Mouse (Mus musculus): ENCODE measurements around the gene Scaf1.

Gene Scaf1

GRCm38 (mm10) chr7:44983944-44984832 is 32.0 kb downstream of the Scaf1 start:
- DNase-seq, result no peak

DNA sequence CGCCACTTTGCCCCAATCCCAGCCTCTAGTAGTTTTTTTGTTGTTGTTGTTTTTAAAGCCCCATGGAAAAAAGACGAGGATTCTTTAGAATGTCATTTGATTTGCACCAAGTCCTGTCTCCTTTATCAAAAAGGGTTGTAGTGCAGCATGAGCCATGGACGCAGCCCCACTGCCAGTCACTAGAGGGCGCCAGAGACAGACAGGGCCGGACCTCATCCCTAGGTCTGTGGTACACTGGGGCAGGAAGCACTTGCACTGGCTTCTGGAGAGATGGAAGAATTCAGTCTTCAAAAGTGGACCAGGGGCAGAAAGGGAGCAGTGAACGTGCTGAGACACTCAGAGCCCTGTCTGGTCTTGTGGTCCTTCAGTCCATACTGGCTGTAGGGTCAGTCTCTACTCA is 33.1 kb downstream of the Scaf1 start:
- DNase-seq, result peak; percentile 64 to 67

GRCm38 (mm10) chr7:44981539-44981938 is 34.6 kb downstream of the Scaf1 start:
- DNase-seq, result no peak

GRCm38 (mm10) chr7:44978300-44978699 is 37.9 kb downstream of the Scaf1 start:
- DNase-seq, result no peak

DNA sequence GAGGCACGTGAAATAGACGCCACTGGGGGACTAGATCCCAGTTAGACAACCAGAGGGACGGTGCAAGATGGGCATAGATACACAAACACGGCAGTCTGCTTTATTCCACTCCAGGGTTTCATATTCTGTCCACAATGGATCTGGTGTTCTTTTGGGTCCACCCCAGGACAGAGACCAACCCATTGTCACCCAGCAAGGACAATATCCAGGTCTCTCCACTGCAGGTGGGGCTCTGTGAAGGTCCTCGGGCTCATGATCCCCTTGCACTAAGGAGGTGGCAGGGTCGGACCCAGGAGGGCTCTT is 41.1 kb downstream of the Scaf1 start:
- DNase-seq, result no peak

DNA sequence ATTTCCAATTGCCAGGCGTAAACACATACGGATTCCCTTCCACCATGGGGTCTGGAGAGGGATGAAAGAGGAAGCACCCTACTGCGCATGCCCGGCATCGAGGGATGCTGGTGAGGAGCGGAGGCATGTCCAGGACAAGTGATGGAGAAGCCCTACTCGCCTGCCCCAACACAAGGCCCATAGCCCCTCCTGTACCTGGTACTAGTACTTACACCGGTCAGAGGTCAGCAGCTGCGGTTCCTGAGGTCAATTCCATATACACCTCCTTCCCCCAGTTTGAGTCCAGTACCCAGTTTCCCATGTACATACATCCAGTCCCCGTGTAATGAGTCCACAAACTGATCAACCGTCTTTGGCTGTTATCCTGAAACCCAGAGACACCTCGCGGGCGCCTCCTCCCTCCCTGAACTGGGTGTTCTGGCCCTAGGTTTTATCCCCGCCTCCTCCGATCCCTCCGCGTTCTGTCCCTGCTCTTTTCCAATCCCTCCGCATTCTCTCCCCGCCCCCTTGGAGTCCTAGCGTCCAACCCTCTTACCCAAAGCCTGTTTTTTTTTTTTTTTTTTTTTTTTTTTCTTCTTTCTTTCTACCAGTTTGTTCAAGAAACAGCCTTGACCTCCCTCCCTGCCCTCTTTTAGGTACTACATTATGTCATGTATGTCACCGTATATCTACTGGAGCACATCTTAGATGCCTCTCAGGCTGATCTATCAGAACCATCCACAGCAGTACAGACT is 41.6 kb downstream of the Scaf1 start, which contains the start of gene Cpt1c:
TSS of gene Cpt1c (minus strand) at position 469 of the 734 bp plus-strand sequence.
- no peak for DNase-seq

GRCm38 (mm10) chr7:44973415-44974130 is 42.6 kb downstream of the Scaf1 start:
- DNase-seq, result no peak

DNA sequence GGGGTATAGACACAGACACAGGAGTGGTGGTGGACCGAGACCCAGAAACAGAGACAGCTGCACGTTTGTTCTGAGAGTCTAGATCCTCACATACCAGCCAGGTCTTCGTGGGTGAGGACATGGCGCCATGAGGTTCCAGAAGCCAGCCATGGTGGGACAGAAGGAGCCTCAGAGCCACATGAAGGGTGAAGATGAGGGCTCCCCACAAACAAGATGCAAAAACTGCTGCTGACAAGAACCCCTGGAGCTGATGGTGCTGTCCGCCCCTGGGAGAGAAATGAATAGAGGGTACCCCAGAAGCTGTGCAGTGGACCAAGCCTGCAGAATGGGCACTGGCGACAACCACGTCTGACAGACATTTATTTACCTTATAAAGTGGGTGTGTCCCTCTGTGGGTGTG is 45.0 kb downstream of the Scaf1 start:
- no peak for DNase-seq

GRCm38 (mm10) chr7:44970231-44970691 is 45.9 kb downstream of the Scaf1 start:
- peak; percentile 62 to 70 for DNase-seq

- no peak for DNase-seq
Measured at GRCm38 (mm10) chr7:44966638-44967037, 49.5 kb downstream of the Scaf1 start.

DNA sequence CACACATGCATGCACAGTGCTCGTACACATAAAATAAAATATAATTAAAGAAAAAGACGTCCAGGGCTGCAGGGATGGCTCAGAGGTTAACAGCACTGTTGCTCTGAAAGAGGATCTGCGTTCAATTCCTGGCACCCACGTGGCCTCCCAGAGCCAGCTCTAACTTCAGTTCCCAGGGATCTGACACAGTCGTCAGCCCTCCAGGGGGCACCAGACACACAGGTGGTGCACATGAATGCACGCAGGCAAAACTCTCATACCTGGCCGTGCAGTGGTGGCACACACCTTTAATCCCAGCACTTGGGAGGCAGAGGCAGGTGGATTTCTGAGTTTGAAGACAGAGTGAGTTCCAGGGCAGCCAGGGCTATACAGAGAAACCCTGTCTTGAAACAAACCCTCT is 50.2 kb downstream of the Scaf1 start:
- DNase-seq, result no peak

DNA sequence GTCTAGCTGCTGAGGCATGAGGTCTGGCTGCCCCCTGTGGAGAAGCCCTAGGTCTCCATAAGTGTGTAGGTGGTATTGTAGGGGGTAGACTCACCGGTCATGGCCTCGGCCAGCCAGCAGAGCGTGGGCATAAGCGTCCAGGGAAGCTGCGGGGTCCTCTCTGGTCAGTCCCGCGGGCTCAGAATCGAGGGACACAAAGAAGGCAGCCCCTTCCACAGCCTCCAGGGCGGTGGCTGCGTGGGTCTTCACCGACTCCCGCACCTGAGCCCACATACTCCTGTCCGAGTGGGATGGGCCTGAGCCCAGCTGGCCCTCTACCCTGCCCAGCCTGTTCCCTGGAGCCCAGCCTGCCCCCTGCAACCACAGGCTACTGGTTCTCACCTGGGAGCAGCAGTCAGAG is 51.2 kb downstream of the Scaf1 start:
- no peak for DNase-seq

GRCm38 (mm10) chr7:44962831-44963230 is 53.3 kb downstream of the Scaf1 start:
- no peak for DNase-seq

DNA sequence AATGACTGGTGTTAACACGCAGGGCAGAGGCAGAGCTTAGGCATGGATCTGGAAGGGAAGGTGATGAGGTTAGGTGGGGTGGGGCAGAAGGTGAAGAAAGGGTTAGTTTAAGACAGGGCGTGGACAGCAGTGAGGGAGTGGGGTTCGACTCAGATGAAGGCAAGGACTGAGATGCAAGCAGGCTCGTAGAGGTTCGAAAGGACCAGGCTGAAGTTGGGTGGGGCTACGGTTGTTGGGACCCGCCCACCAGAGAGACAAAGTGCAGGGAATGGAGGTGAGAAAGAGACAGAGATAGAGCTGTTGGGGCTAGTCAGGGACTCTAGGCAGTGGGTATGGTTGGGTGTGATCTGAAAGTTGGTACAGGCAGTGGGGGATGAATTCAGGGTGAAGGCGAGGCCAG is 53.8 kb downstream of the Scaf1 start:
- no peak for DNase-seq

DNA sequence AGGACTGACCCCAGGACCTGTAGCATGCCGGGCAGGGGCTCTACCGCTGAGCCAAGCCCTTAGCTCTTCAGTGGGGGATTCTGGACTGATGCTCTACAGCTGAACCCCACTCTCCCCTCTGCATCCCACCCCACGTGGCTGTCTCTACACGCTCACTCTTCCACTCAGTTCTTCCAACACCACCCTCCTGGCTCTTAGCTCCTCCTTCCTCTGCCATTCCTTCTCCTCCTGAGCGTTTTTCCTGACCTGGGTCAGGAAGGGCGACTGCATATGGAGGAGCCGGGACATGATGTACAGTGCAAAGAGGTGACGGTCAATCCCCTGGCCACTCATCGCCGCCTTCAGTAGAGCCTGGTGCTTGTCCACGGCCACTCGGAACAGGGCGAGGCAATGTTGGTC is 55.7 kb downstream of the Scaf1 start:
- DNase-seq, result no peak

GRCm38 (mm10) chr7:44959874-44960511 is 56.2 kb downstream of the Scaf1 start:
- DNase-seq, result no peak

GRCm38 (mm10) chr7:44959281-44959680 is 56.9 kb downstream of the Scaf1 start:
- no peak for DNase-seq

DNA sequence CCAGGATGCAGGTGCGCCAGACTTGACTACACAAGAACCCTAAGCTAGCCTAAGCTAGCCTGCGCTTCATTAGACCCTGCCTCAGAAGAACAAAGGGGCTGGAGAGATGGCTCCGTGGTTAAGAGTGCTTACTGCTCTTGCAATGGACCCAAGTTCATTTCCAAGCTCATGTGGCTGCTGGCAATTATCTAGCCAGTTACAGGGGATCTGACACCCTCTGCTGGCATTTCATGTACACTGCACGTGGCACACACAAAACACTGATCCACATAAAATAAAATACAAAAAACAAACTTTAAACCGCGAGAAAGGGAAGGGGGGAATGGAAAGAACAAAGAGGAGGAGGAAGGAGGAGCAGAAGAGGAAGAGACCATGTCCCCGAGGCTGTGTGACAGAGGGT is 58.0 kb downstream of the Scaf1 start:
- DNase-seq, result no peak

DNA sequence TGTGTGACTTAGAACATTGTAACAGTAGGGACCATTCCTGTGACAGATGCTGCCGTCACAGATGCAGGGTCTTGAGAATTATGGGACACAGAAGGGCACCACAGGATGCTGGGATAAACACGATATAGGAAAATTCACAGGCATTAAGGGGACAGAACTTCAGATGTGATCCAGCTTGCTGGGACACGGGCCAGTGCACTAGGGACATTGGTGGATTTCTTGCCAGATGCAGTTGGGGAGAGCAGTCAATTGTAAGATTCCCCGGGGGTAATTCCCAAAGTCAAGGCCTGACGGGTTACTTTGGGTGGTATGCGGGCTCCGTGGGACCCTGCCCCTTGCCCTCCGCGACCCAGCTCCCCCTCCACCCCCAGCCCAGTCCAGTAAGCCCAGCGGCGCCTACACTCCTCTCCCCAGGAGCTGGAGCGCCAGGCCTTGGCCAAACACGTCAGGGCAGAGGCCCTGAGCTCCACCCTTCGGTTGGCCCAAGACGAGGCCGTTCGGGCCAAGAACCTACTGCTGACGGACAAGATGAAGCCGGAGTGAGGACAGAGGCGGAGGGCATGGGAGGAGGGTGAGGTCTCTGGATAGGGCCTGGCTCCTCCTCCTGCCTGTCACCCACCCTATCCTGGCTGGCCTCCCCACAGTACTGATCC is 58.9 kb downstream of the Scaf1 start:
- no peak for DNase-seq

DNA sequence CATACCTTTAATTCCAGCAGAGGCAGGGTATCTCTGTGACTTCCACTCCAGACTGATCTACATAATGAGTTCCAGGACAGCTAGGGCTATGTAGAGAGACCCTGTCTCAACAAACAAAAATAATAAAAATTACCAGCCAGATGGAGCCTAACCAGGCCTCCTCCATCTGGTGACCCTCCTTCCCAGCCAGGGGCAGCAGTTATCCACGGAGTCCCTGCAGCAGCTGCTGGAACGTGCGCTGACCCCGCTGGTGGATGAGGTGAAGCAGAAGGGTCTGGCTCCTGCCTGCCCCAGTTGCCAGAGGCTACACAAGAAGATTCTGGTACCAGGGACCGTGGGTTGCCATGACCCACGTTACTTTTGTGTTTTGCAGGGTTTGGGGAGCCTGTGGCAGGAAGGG is 59.9 kb downstream of the Scaf1 start:
- DNase-seq, result no peak

DNA sequence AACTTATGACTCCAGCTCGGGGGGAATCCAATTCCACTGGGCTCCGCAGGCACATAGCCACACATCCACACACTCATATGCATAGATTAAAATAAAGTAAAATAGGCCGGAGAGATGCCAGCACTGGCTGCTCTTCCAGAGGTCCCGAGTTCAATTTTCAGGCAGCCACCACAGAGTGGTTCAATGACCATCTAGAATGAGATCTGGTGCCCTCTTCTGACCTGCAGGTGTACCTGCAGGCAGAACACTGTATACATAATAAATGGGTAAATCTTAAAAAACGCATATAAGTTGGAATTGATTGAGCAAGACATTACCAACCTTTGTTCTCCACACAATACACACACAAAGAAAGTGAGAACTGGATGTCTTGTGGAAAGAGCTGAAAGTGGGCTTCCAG is 60.5 kb downstream of the Scaf1 start:
- no peak for DNase-seq

- no peak for DNase-seq
Measured at GRCm38 (mm10) chr7:44954091-44954885, 61.9 kb downstream of the Scaf1 start.

All from thymus, adult 18-20 months (tissue).